9 mouse cellular contexts compared by ENCODE assay signal in the genomic region with DNA sequence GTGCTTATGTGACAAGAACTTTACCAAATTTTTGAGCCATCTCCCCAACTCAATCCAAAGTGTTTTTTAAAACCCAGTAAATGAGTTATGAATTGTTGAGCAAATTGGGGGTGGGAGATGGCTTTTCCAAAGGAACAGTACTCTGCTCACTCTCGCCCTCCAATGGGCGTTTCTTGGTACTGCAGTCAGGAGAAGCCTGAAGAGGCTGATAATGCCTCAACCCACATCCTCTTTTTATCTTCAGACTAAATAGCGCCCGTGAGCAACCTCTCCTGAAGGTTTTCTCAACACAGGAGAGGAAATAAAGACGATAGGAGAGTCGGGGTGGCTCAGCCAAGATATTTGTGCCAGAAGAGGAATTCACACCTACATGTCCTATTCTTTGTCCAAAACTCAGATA. TPM values are rescaled to one million over a fixed set of nuclear protein-coding genes. Genes with fewer than 3 reads are reported as not detected.
DNase-seq lines count a peak whose midpoint lies in the region; ATAC-seq lines count a peak whose summit lies in the region.
"Had no signal": no experiment of that assay in that cellular context is flagged by ENCODE, and none has a peak within 500 bp of the region (broad histone marks: within the 10 kb centered on the region; RNA-seq: fewer than 3 reads in every experiment).

No protein-coding gene starts in this region.

- H3K36me3 ChIP-seq in heart, embryonic 12.5 days, result no peaks in the 10 kb centered on the region
- H3K36me3 ChIP-seq: neural tube, embryonic 12.5 days had no signal

- ATAC-seq in heart, embryonic 12.5 days (ENCODE audit: insufficient number of reproducible peaks, low FRiP score), result no peak
- peak; percentile 89 for ATAC-seq in megakaryocyte, adult 5-6 weeks (ENCODE audit: poor library complexity, severe bottlenecking)

- H3K9me3 ChIP-seq in heart, embryonic 12.5 days (replicated peaks), result no peaks in the 10 kb centered on the region
- H3K9me3 ChIP-seq: neural tube, embryonic 12.5 days had no signal

- peak; percentile 90 for DNase-seq in heart, adult 11 months
- DNase-seq in ovary, postnatal 36 days (ENCODE audit: low spot score), result peak; percentile 21
- DNase-seq in ovary, postnatal 14 days (ENCODE audit: low spot score), result no peak
- DNase-seq in embryo, embryonic 9.5 days (ENCODE audit: extremely low spot score), result peak; percentile 27
- no peak for DNase-seq in urinary bladder, adult 18-20 months (ENCODE audit: low spot score in 2 of 2)
- no peak for DNase-seq in cerebellum, adult 18-20 months

- no peak overlapping the region for H3K4me3 ChIP-seq in heart, embryonic 12.5 days
- H3K4me3 ChIP-seq: neural tube, embryonic 12.5 days had no signal

- H3K27me3 ChIP-seq in heart, embryonic 12.5 days (replicated peaks), result no peaks in the 10 kb centered on the region
- H3K27me3 ChIP-seq: neural tube, embryonic 12.5 days had no signal

- no peak overlapping the region for H3K27ac ChIP-seq in heart, embryonic 12.5 days (ENCODE audit: poor library complexity, severe bottlenecking)
- H3K27ac ChIP-seq: neural tube, embryonic 12.5 days had no signal

- WGBS in heart, embryonic 12.5 days, result 14% methylated on average over 6 of the region's 6 CpGs

- H3K4me2 ChIP-seq in heart, embryonic 12.5 days, result no peak overlapping the region
- H3K4me2 ChIP-seq: neural tube, embryonic 12.5 days had no signal

- H3K9ac ChIP-seq in heart, embryonic 12.5 days, result no peak overlapping the region
- H3K9ac ChIP-seq: neural tube, embryonic 12.5 days had no signal

- no peaks in the 10 kb centered on the region for H3K4me1 ChIP-seq in heart, embryonic 12.5 days (replicated peaks)

RNA-seq across cellular contexts. Expression of a gene that starts 19.7 kb away (rescaled TPM):
- polyA plus RNA-seq in heart, embryonic 12.5 days (2016; fragmentation: Nextera tagmentation; extraction: Ambion mirVana), result 48.2 and 49.5 TPM in 2 replicates
- total RNA-seq in megakaryocyte, adult 5-6 weeks (2015), result 4.5 and 4.8 TPM in 2 replicates
- 5.6 and 6.9 TPM in 2 replicates for total RNA-seq in megakaryocyte, adult 5-6 weeks (2017)

Comparison
In these comparisons a context has a peak if more than half of its experiments do, and no peak if none do; other contexts are left out.
1. DNase-seq: peak in heart, adult 11 months (single experiment), ovary, postnatal 36 days (single experiment) and embryo, embryonic 9.5 days (single experiment); none in ovary, postnatal 14 days (single experiment), urinary bladder, adult 18-20 months (0 of 2) and cerebellum, adult 18-20 months (0 of 2).